Mouse (Mus musculus) heart, embryonic 14.5 days (tissue): Measurements from ENCODE around the gene Eps15. TPM values are rescaled to one million over a fixed set of nuclear protein-coding genes. Genes with fewer than 3 reads are reported as not detected.

Source experiments
- ATAC-seq: fragments of 200-750 bp; cut with Nextera tagmentation; 2 replicates; pipeline ENCODE4 v1.8.0; 2017; ENCODE audit warnings: low read depth, moderate TSS enrichment; ENCODE audit not compliant: insufficient number of reproducible peaks, insufficient read depth, low FRiP score
- H3K27ac ChIP-seq, 2 experiments: fragments of 200-500 bp in 1 of 2; fragments of 300-500 bp in 1 of 2; sonication (generic) in 1 of 2; replicated peaks in 1 of 2; 2 replicates each; pipeline ENCODE4 v1.5.1; 2012 to 2014; ENCODE audit warnings: low read depth in 2 of 2, low read length in 2 of 2, control low read depth in 1 of 2, mild to moderate bottlenecking in 1 of 2, mixed read lengths in 1 of 2; ENCODE audit not compliant: control insufficient read depth in 1 of 2, insufficient read depth in 1 of 2
- H3K27me3 ChIP-seq: fragments of 300-500 bp; sonication (generic); 2 replicates; pipeline ENCODE4 v1.6.1; 2014; ENCODE audit warnings: mild to moderate bottlenecking, low read length, control low read depth; ENCODE audit not compliant: control insufficient read depth, insufficient read depth
- H3K36me3 ChIP-seq: fragments of 300-500 bp; sonication (generic); 2 replicates; pipeline ENCODE4 v1.6.1; 2014; ENCODE audit warnings: mild to moderate bottlenecking, control low read depth, low read length, mixed read lengths; ENCODE audit not compliant: control insufficient read depth, insufficient read depth
- H3K4me1 ChIP-seq, 2 experiments: fragments of 200-500 bp in 1 of 2; fragments of 300-500 bp in 1 of 2; sonication (generic) in 1 of 2; 2 replicates each; pipeline ENCODE4 v1.6.1; 2012 to 2014; ENCODE audit warnings: low read length in 2 of 2, control low read depth in 1 of 2, mixed read lengths in 1 of 2; ENCODE audit not compliant: control insufficient read depth in 2 of 2, insufficient read depth in 2 of 2
- H3K4me2 ChIP-seq: fragments of 300-500 bp; sonication (generic); 2 replicates; pipeline ENCODE4 v1.6.1; 2014; ENCODE audit warnings: mild to moderate bottlenecking, low read length
- H3K4me3 ChIP-seq, 2 experiments: fragments of 200-500 bp in 1 of 2; fragments of 300-500 bp in 1 of 2; sonication (generic) in 1 of 2; 2 replicates each; pipeline ENCODE4 v1.5.1; 2012 to 2014; ENCODE audit warnings: low read length in 2 of 2, mild to moderate bottlenecking in 2 of 2, control low read depth in 1 of 2, low read depth in 1 of 2, moderate library complexity in 1 of 2; ENCODE audit not compliant: control insufficient read depth in 1 of 2, insufficient read depth in 1 of 2
- H3K9ac ChIP-seq: fragments of 300-500 bp; sonication (generic); 2 replicates; pipeline ENCODE4 v1.6.1; 2014; ENCODE audit warnings: mild to moderate bottlenecking, low read length
- H3K9me3 ChIP-seq: fragments of 300-500 bp; sonication (generic); 2 replicates; pipeline ENCODE4 v1.6.1; 2016; ENCODE audit warnings: low read length, control low read depth; ENCODE audit not compliant: control insufficient read depth
- WGBS: fragments of 180-500 bp; shearing (Covaris S2); extraction: QIAGEN DNeasy Blood & Tissue Kit; methylation state at CpG from one replicate; pipeline ENCODE4 v1.1.7; 2014; 5-methylcytosine and 5-hydroxymethylcytosine counted together
- polyA plus RNA-seq: library from polyadenylated mRNA; unstranded; fragments of >200 nt; fragmentation: Nextera tagmentation; extraction: Ambion mirVana; gene quantifications from 2 replicates; pipeline ENCODE4 v1.2.1, GENCODE M21; 2014

Eps15 gene
- polyA plus RNA-seq, 1 experiment from 2014 or later: 29.2 TPM

- H3K27ac ChIP-seq: no peak overlapping the region
- 75% methylated on average over 6 of the region's 6 CpGs for WGBS
- no peaks in the 10 kb centered on the region for H3K27me3 ChIP-seq
- H3K4me3 ChIP-seq: no peak overlapping the region
- no peak for ATAC-seq
- peaks cover 6 to 11% of the 10 kb centered on the region in 2 experiments; a peak in 2 of 4 replicates for H3K4me1 ChIP-seq
- H3K4me2 ChIP-seq: no peak overlapping the region
- H3K9me3 ChIP-seq: no peaks in the 10 kb centered on the region
- H3K36me3 ChIP-seq: no peaks in the 10 kb centered on the region; the same call in 1 of the 2 replicates
- no peak overlapping the region for H3K9ac ChIP-seq
These were observed 142.4 kb downstream of the Eps15 start for GRCm38 (mm10) chr4:109422436-109422835.

DNA sequence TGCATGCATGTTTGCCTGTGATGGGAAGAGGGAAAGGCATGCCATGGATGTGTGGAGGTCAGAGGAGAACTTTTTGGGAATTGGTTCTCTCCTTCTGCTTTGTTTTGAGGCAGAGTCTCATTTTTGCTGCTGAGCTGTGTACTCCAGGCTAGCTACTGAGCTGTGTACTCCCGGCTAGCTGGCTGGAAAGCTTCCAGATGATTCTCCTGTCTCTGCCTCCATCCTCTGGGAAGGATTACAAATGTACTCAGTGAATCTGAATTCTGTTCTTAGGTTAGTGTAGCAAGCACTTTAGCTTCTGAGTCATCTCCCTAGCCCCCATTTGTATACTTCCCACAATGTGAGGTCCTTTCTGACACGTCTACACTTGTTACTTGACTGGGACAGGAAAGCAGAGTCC lies 143.4 kb downstream of the Eps15 start:
- Histone ChIP-seq H3K4me2 (no peak overlapping the region), H3K27me3 (no peaks in the 10 kb centered on the region), H3K9me3 (no peaks in the 10 kb centered on the region), H3K4me3 (no peak overlapping the region), H3K36me3 (no peaks in the 10 kb centered on the region; the same call in 1 of the 2 replicates), H3K27ac (no peak overlapping the region), H3K9ac (no peak overlapping the region), H3K4me1 (peaks cover 6 to 11% of the 10 kb centered on the region in 2 experiments; a peak in 2 of 4 replicates)
- no peak for ATAC-seq
- 51% methylated on average over 2 of the region's 2 CpGs for WGBS

- Histone ChIP-seq H3K27ac (no peak overlapping the region), H3K4me2 (no peak overlapping the region), H3K4me3 (no peak overlapping the region), H3K27me3 (no peaks in the 10 kb centered on the region), H3K4me1 (peaks cover 0 to 5% of the 10 kb centered on the region in 2 experiments; a peak in 2 of 4 replicates), H3K36me3 (no peaks in the 10 kb centered on the region; the same call in 1 of the 2 replicates), H3K9me3 (no peaks in the 10 kb centered on the region), H3K9ac (no peak overlapping the region)
- ATAC-seq: no peak
- WGBS: 19% methylated on average over 1 of the region's 1 CpGs
These were observed 147.0 kb downstream of the Eps15 start for GRCm38 (mm10) chr4:109427058-109427457.

DNA sequence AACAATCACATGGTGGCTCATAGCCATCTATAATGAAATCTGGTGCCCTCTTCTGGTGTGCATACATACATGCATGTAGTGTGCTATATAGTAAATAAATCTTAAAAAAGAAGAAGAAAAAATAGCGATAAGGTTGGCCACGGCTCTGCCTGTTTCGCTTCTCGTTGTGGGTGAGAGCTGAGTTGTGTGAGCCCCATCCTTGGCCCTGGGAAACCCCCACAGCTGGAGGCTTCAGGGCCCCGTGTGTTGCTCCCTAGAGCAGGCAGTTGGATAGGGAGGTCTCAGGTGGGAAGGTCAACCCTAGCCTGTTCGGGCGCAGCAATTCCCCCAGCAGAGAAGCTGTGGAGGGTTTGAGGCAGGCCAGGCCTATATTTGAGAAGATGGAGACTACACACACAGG lies 150.2 kb downstream of the Eps15 start:
- no peak overlapping the region for H3K9ac ChIP-seq
- no peak overlapping the region for H3K27ac ChIP-seq
- WGBS: 96% methylated on average over 7 of the region's 7 CpGs

GRCm38 (mm10) chr4:109430854-109431253 lies 150.8 kb downstream of the Eps15 start:
- WGBS: 45% methylated on average over 13 of the region's 13 CpGs

More for the DNA sequence above, 150.2 kb downstream of the Eps15 start:
- no peak overlapping the region for H3K4me2 ChIP-seq
- H3K27me3 ChIP-seq: no peaks in the 10 kb centered on the region
- no peak for ATAC-seq
- no peaks in the 10 kb centered on the region for H3K36me3 ChIP-seq
- no peaks in the 10 kb centered on the region for H3K9me3 ChIP-seq
- H3K4me3 ChIP-seq: no peak overlapping the region
- peaks cover 14 to 16% of the 10 kb centered on the region in 2 experiments for H3K4me1 ChIP-seq

GRCm38 (mm10) chr4:109432668-109433375 lies 152.8 kb downstream of the Eps15 start:
- 70% methylated on average over 16 of the region's 16 CpGs for WGBS
- Histone ChIP-seq H3K9me3 (no peaks in the 10 kb centered on the region), H3K36me3 (no peaks in the 10 kb centered on the region), H3K4me3 (no peak overlapping the region), H3K4me1 (peaks cover 14 to 16% of the 10 kb centered on the region in 2 experiments), H3K27me3 (no peaks in the 10 kb centered on the region), H3K4me2 (no peak overlapping the region), H3K27ac (no peak overlapping the region), H3K9ac (no peak overlapping the region)
- ATAC-seq: no peak

More at GRCm38 (mm10) chr4:109430854-109431253, 150.8 kb downstream of the Eps15 start:
- no peaks in the 10 kb centered on the region for H3K9me3 ChIP-seq
- no peak overlapping the region for H3K27ac ChIP-seq
- H3K9ac ChIP-seq: no peak overlapping the region
- H3K4me2 ChIP-seq: no peak overlapping the region
- H3K4me3 ChIP-seq: no peak overlapping the region
- H3K36me3 ChIP-seq: no peaks in the 10 kb centered on the region
- no peaks in the 10 kb centered on the region for H3K27me3 ChIP-seq
- peak; percentile 24; the same call in 1 of the 2 replicates for ATAC-seq
- H3K4me1 ChIP-seq: peaks cover 14 to 16% of the 10 kb centered on the region in 2 experiments

DNA sequence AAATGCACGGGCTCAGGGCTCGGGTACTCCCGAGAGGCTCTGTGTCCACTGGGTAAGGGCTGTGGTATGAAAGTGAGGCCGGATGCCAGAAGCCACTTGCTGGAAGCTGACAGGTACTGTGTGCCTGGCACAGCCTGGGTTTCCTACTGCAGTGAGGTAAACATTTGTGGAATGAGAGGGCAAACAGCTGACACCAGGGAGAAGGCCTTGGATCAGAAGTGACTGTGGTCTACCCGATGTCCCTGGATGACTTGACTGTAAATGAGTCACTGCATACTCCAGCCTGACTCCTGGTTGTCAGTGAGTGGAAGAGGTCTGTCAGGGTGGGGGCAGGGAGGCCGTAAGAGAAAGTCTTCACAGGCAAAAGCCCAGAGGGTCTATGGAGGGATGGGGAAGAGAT lies 153.6 kb downstream of the Eps15 start:
- WGBS: 48% methylated on average over 6 of the region's 6 CpGs
- no peak for ATAC-seq
- H3K9me3 ChIP-seq: no peaks in the 10 kb centered on the region
- 0 out of 2 replicates have a peak, but pooled peaks cover under 1% of the 10 kb centered on the region for H3K36me3 ChIP-seq
- no peak overlapping the region for H3K4me2 ChIP-seq
- peaks cover 14 to 16% of the 10 kb centered on the region in 2 experiments for H3K4me1 ChIP-seq
- H3K27ac ChIP-seq: peak overlapping the region in 1 of 2 experiments; percentile 21; a peak in 2 of 4 replicates
- no peak overlapping the region for H3K4me3 ChIP-seq
- H3K27me3 ChIP-seq: no peaks in the 10 kb centered on the region
- H3K9ac ChIP-seq: no peak overlapping the region
